Mouse (Mus musculus) urinary bladder, postnatal 36 days (tissue): ENCODE data around the gene Ftl1.

ENCODE experiments used
- DNase-seq, 2 experiments: peaks; one replicate each; pipeline ENCODE4 v3.0.0; 2022; ENCODE audit warnings: low spot score in 2 of 2, mixed read lengths in 1 of 2

Gene Ftl1

DNA sequence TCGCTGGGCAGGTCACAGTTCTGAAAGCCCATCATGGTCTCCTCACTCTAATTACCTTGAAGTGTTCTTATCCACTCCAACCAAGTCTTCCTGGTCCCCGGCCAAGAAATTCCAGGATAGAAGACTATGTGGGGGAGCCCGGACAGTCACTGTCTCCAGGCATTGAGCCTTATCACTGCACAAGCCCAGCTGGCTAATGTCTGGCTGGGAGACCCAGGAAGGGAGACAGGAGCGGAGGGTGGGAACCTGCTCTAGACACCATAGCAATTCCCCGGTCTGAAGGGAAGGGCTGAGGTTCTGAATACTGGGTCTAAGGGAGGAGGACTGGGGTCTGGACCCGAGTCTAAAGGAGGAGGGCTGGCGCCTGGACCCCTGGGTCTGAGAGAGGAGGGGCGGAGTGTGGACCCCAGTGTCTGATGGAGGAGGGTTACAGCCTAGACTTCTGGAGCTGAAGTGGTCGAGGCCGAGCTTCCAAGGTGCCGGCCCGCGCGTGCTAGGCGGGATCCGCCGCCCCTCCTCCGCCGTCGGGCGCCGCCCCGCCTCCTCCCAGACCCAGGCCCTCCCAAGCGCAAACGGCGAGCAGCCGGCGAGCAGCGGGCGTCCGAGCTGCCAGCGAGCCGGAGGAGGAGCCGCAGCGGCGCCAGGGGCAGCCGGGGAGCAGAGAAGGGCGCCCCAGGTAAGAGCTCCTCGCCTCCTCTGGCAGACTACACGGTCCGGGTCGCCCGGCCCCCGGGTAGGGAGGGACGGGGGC lies 46.4 kb downstream of the Ftl1 start, which contains the start of gene Ntf5:
Ntf5 (plus strand) TSS at position 583 of the 751 bp plus-strand sequence.
- peak; percentile 38 to 45 for DNase-seq

DNA sequence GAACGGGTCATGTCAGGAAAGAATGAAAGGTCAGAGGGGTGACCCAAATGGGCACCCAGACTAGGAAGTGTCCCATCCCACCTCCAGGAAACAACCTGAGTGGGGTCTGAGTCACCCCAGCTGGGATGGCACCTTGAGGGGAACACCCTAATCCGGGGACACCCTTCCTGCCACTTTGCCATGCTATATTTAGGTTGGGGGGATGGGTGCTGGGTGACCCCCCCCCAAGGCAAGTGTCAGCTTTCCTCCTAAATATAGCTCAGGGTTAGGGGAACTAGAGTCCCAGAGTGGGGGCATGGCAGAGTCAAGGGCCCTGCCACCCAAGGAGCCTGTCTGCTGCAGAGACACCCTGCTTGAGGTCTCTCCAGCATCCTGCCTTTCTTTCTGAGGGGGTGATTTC lies 47.3 kb downstream of the Ftl1 start:
- no peak for DNase-seq

DNA sequence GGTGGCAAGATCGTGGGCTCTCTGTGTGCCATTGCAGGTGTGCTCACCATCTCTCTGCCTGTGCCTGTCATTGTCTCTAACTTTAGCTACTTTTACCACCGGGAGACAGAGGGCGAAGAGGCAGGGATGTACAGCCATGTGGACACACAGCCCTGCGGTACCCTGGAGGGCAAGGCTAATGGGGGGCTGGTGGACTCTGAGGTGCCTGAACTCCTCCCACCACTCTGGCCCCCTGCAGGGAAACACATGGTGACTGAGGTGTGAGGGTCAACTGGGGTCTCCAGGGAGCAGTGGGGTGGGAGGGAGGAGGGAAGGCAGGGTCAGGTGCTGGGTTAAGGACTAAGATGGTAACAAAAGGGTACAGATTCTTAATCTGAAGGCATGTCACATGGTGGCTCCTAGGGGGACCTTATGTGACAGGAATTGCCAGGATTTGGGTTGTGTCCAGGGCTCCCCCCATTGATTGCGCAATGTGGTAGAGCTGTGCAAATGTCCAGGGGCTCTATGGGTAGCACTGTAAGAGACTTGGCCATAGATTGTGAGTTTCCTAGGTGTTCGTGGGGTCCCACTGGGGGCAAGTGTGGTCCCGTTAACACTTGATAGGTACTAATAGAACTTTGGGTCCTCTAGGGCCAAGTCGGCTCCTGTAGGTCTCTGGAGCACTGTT lies 50.1 kb downstream of the Ftl1 start:
- no peak for DNase-seq

DNA sequence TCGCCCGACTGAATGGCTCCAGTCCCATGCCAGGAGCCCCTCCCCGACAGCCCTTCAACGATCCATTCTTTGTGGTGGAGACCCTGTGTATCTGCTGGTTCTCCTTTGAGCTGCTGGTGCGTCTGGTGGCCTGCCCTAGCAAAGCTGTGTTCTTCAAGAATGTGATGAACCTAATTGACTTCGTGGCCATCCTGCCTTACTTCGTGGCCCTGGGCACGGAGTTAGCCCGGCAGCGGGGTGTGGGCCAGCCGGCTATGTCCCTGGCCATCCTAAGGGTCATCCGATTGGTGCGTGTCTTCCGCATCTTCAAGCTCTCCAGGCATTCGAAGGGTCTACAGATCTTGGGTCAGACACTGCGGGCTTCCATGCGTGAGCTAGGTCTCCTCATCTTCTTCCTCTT lies 50.7 kb downstream of the Ftl1 start:
- no peak for DNase-seq

DNA sequence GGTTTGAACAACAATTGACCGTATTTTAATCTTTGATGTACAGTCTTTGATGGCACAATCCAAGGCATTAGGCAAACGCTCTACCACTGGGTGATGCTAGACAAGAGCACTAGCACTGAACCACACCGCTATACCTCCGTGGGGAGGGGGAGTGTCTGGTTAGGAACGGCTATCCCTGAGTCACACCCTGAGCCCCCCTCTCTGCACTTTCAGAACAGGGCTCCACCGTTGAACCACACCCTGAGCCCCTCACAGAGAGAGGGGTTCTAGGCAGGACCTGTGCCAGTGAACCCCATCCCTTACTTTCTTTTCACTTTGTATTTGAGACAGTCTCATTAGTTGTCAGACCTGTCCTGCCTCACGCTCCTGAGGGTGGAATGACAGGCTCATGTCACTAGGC lies 51.3 kb downstream of the Ftl1 start:
- DNase-seq = no peak
